Mouse (Mus musculus) bone marrow macrophage, adult 2 months (primary cell): Measurements from ENCODE around the gene Slc50a1.

ENCODE experiments used
- CTCF ChIP-seq: IDR thresholded peaks from 2 replicates; pipeline ENCODE4 v1.5.1; 2012; ENCODE audit warnings: low read depth, mild to moderate bottlenecking, low read length, moderate library complexity
- POLR2A ChIP-seq: IDR thresholded peaks from 2 replicates; pipeline ENCODE4 v1.6.1; 2012; ENCODE audit warnings: mild to moderate bottlenecking, low read depth, low read length, borderline replicate concordance

DNA sequence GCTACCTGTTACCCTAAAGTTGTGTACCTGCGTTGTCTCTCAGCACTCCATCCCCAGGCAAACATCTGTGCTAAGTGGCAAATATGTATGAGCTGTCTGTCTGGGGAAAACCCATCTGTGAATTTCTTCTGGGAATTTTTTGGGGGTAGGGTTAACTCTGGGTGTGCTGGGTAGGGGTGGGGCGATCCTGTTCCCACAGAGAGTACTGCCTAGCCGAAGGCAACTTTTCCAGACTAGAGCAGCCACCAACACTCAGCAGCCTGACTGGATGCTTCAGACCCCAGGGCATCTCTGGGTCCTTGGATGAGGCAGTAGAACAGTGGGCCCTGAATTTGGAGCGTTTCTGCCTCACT, 11.9 kb upstream of the Slc50a1 start:
- TF ChIP-seq CTCF (no peak), POLR2A (no peak)
